Mouse (Mus musculus) liver, embryonic 14.5 days (tissue): ENCODE results near the gene Fam221b. TPM values are rescaled to one million over a fixed set of nuclear protein-coding genes. Genes with fewer than 3 reads are reported as not detected.

Experiments
- ATAC-seq: fragments of 200-750 bp; cut with Nextera tagmentation; 2 replicates; pipeline ENCODE4 v1.8.0; 2017; ENCODE audit warnings: moderate number of reproducible peaks, mild to moderate bottlenecking, moderate library complexity; ENCODE audit not compliant: insufficient read depth
- DNase-seq, 3 experiments: peaks; one replicate each; pipeline ENCODE4 v3.0.0-alpha.2; 2012 to 2013; ENCODE audit warnings: low read depth in 3 of 3, low spot score in 3 of 3
- H3K27ac ChIP-seq: fragments of 300-500 bp; sonication (generic); 2 replicates; pipeline ENCODE4 v1.5.1; 2014; ENCODE audit warnings: moderate library complexity, mild to moderate bottlenecking, control low read depth, inconsistent platforms
- H3K27me3 ChIP-seq: fragments of 300-500 bp; sonication (generic); 2 replicates; pipeline ENCODE4 v1.6.1; 2014; ENCODE audit warnings: mild to moderate bottlenecking, low read length, moderate library complexity; ENCODE audit not compliant: control insufficient read depth, insufficient read depth
- H3K36me3 ChIP-seq: fragments of 300-500 bp; sonication (generic); replicated peaks from 2 replicates; pipeline ENCODE4 v1.6.1; 2014; ENCODE audit warnings: low read depth; ENCODE audit not compliant: control insufficient read depth, insufficient read depth
- H3K4me1 ChIP-seq, 2 experiments: fragments of 200-500 bp in 1 of 2; fragments of 300-500 bp in 1 of 2; sonication (generic) in 1 of 2; replicated peaks; 2 replicates each; pipeline ENCODE4 v1.6.1; 2012 to 2014; ENCODE audit warnings: antibody characterized with exemption in 1 of 2, inconsistent platforms in 1 of 2, low read length in 1 of 2; ENCODE audit not compliant: control insufficient read depth in 2 of 2, insufficient read depth in 2 of 2
- H3K4me2 ChIP-seq: fragments of 300-500 bp; sonication (generic); 2 replicates; pipeline ENCODE4 v1.6.1; 2014; ENCODE audit warnings: low read depth, mild to moderate bottlenecking, control low read depth, moderate library complexity
- H3K4me3 ChIP-seq, 2 experiments: fragments of 200-500 bp in 1 of 2; fragments of 300-500 bp in 1 of 2; sonication (generic) in 1 of 2; 2 replicates each; pipeline ENCODE4 v1.5.1; 2012 to 2014; ENCODE audit warnings: low read depth in 2 of 2, low read length in 2 of 2, mild to moderate bottlenecking in 2 of 2, control low read depth in 1 of 2, inconsistent platforms in 1 of 2, moderate library complexity in 1 of 2; ENCODE audit not compliant: insufficient read depth in 1 of 2
- H3K9ac ChIP-seq: fragments of 300-500 bp; sonication (generic); replicated peaks from 2 replicates; pipeline ENCODE4 v1.6.1; 2014; ENCODE audit warnings: mild to moderate bottlenecking, control low read depth, moderate library complexity
- H3K9me3 ChIP-seq: fragments of 300-500 bp; sonication (generic); 2 replicates; pipeline ENCODE4 v1.6.1; 2016; ENCODE audit warnings: low read length, mixed read lengths; ENCODE audit not compliant: control insufficient read depth
- CTCF ChIP-seq: IDR thresholded peaks from 2 replicates; pipeline ENCODE4 v1.5.1; 2016; ENCODE audit warnings: antibody characterized with exemption, low read depth, control low read depth
- EP300 ChIP-seq: IDR thresholded peaks from 2 replicates; pipeline ENCODE4 v1.6.1; 2016; ENCODE audit warnings: antibody characterized with exemption, low read depth
- WGBS: fragments of 180-500 bp; shearing (Covaris S2); extraction: QIAGEN DNeasy Blood & Tissue Kit; methylation state at CpG from one replicate; pipeline ENCODE4 v1.1.7; 2014; ENCODE audit not compliant: insufficient replicate concordance; 5-methylcytosine and 5-hydroxymethylcytosine counted together
- microRNA-seq: library from miRNA; unstranded; fragments of <30 nt; microRNA quantifications from one replicate; pipeline ENCODE4, GENCODE M21; 2016
- polyA plus RNA-seq, 2 experiments: library from polyadenylated mRNA; depleted of rRNA in 1 of 2; stranded (reverse) in 1 of 2; unstranded in 1 of 2; fragments of >200 nt; fragmentation: Nextera tagmentation in 1 of 2; extraction: Ambion mirVana in 1 of 2; gene quantifications; 2 replicates each; pipeline versions ENCODE4 v1.2.1 to v1.2.3; 2012 to 2014

Fam221b gene
- polyA plus RNA-seq, 2 experiments: 0.02 to 1.7 TPM

- H3K4me1 ChIP-seq: no peaks in the 10 kb centered on the region
- 65% methylated on average over 4 of the region's 4 CpGs for WGBS
These were observed 48.7 kb downstream of the Fam221b start for GRCm38 (mm10) chr4:43620146-43620778.

GRCm38 (mm10) chr4:43613060-43613730 lies 55.8 kb downstream of the Fam221b start:
- peaks cover 5 to 14% of the 10 kb centered on the region in 2 experiments; a peak in 3 of 4 replicates for H3K4me1 ChIP-seq
- H3K4me2 ChIP-seq: peak overlapping the region; percentile 55
- H3K9me3 ChIP-seq: no peaks in the 10 kb centered on the region
- DNase-seq (no peak), ATAC-seq (peak; percentile 76; the same call in 1 of the 2 replicates)
- WGBS: 25% methylated on average over 3 of the region's 3 CpGs
- no peak overlapping the region for H3K4me3 ChIP-seq
- peak overlapping the region; percentile 65 for H3K27ac ChIP-seq
- H3K27me3 ChIP-seq: no peaks in the 10 kb centered on the region
- H3K36me3 ChIP-seq: no peaks in the 10 kb centered on the region
- TF ChIP-seq CTCF (no peak), EP300 (no peak)
- H3K9ac ChIP-seq: peak overlapping the region; percentile 51

More at GRCm38 (mm10) chr4:43620146-43620778, 48.7 kb downstream of the Fam221b start:
- Histone ChIP-seq H3K4me3 (no peak overlapping the region), H3K9ac (no peak overlapping the region), H3K4me2 (no peak overlapping the region), H3K27me3 (no peaks in the 10 kb centered on the region), H3K27ac (no peak overlapping the region), H3K9me3 (peaks cover 5% of the 10 kb centered on the region), H3K36me3 (no peaks in the 10 kb centered on the region)
- TF ChIP-seq CTCF: no peak
- TF ChIP-seq EP300: no peak
- ATAC-seq (no peak), DNase-seq (no peak)

DNA sequence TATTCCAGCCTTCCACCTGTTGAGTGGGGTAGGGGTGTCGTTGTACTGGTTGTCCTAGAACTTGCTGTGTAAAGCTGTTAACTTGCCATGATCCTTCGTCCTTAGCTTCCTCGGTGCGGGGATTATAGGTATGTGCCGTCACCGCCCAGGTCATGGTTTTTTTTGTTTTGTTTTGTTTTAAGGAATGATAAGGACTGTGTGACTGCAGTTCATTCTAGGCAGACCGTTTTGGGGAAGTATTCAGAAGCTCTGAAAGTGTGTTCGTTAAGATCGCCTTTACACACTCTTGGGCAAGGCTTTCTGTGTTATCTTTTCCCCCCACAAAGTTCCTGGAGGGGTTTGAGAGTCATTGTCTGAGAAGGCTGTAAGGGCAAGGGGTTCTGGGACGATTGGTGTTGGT lies 56.4 kb downstream of the Fam221b start:
- Histone ChIP-seq H3K4me2 (peak overlapping the region; percentile 55), H3K9me3 (no peaks in the 10 kb centered on the region), H3K36me3 (no peaks in the 10 kb centered on the region), H3K4me3 (peak overlapping the region; percentile 4 to 33; a peak in 2 of 4 replicates), H3K9ac (peak overlapping the region; percentile 10; the same call in 1 of the 2 replicates), H3K27ac (peak overlapping the region; percentile 65), H3K27me3 (no peaks in the 10 kb centered on the region), H3K4me1 (peaks cover 5 to 14% of the 10 kb centered on the region in 2 experiments; a peak in 3 of 4 replicates)
- ATAC-seq (peak; percentile 80; the same call in 1 of the 2 replicates), DNase-seq (peak in 1 of 3 experiments; percentile 36)
- 8% methylated on average over 10 of the region's 10 CpGs for WGBS
- 0 out of 2 replicates have a peak, but pooled peaks have one; percentile 22 for TF ChIP-seq EP300
- TF ChIP-seq CTCF: no peak

Small RNA genes within 50 kb of the gene (microRNA-seq; reads per million reads assigned to microRNA genes)
- not detected for gene Gm25262

Other genes starting within 250 kb of the Fam221b start
- not detected in 2 replicates for gene Fam166b, start 240.0 kb downstream of the Fam221b start, polyA plus RNA-seq (2012; rRNA removed)
- not detected in 2 replicates for gene Fam166b, start 240.0 kb downstream of the Fam221b start, polyA plus RNA-seq (2014; fragmentation: Nextera tagmentation; extraction: Ambion mirVana)
- gene Tesk1, start 227.2 kb downstream of the Fam221b start, polyA plus RNA-seq (2012; rRNA removed): 3.3 and 4.0 TPM in 2 replicates
- gene Tesk1, start 227.2 kb downstream of the Fam221b start, polyA plus RNA-seq (2014; fragmentation: Nextera tagmentation; extraction: Ambion mirVana): 0.65 and 1.2 TPM in 2 replicates
- gene Cd72, start 214.5 kb downstream of the Fam221b start, polyA plus RNA-seq (2012; rRNA removed): 0.11 and 0.31 TPM in 2 replicates
- gene Cd72, start 214.5 kb downstream of the Fam221b start, polyA plus RNA-seq (2014; fragmentation: Nextera tagmentation; extraction: Ambion mirVana): 0.74 and 0.95 TPM in 2 replicates
- 0.04 TPM in 1 of 2 replicates, not detected in the other for gene Sit1, start 185.4 kb downstream of the Fam221b start, polyA plus RNA-seq (2012; rRNA removed)
- not detected in 2 replicates for gene Sit1, start 185.4 kb downstream of the Fam221b start, polyA plus RNA-seq (2014; fragmentation: Nextera tagmentation; extraction: Ambion mirVana)
- gene Ccdc107, start 176.2 kb downstream of the Fam221b start, polyA plus RNA-seq (2012; rRNA removed): 11.8 and 27.6 TPM in 2 replicates
- gene Ccdc107, start 176.2 kb downstream of the Fam221b start, polyA plus RNA-seq (2014; fragmentation: Nextera tagmentation; extraction: Ambion mirVana): 32.1 and 36.7 TPM in 2 replicates
- gene Arhgef39, start 169.4 kb downstream of the Fam221b start, polyA plus RNA-seq (2012; rRNA removed): 37.5 and 42.5 TPM in 2 replicates
- 23.4 and 24.7 TPM in 2 replicates for gene Arhgef39, start 169.4 kb downstream of the Fam221b start, polyA plus RNA-seq (2014; fragmentation: Nextera tagmentation; extraction: Ambion mirVana)
- 0.75 and 0.84 TPM in 2 replicates for gene Car9, start 162.2 kb downstream of the Fam221b start, polyA plus RNA-seq (2012; rRNA removed)
- gene Car9, start 162.2 kb downstream of the Fam221b start, polyA plus RNA-seq (2014; fragmentation: Nextera tagmentation; extraction: Ambion mirVana): 0.32 and 0.59 TPM in 2 replicates
- gene Tpm2, start 145.4 kb downstream of the Fam221b start, polyA plus RNA-seq (2012; rRNA removed): 3.3 and 8.9 TPM in 2 replicates
- gene Tpm2, start 145.4 kb downstream of the Fam221b start, polyA plus RNA-seq (2014; fragmentation: Nextera tagmentation; extraction: Ambion mirVana): 12.6 and 16.1 TPM in 2 replicates
- gene Creb3, start 106.8 kb downstream of the Fam221b start, polyA plus RNA-seq (2012; rRNA removed): 9.6 and 10.9 TPM in 2 replicates
- 21.2 and 21.7 TPM in 2 replicates for gene Creb3, start 106.8 kb downstream of the Fam221b start, polyA plus RNA-seq (2014; fragmentation: Nextera tagmentation; extraction: Ambion mirVana)
- gene Tln1, start 106.5 kb downstream of the Fam221b start, polyA plus RNA-seq (2012; rRNA removed): 26.4 and 30.1 TPM in 2 replicates
- 39.3 and 39.7 TPM in 2 replicates for gene Tln1, start 106.5 kb downstream of the Fam221b start, polyA plus RNA-seq (2014; fragmentation: Nextera tagmentation; extraction: Ambion mirVana)
- 13.4 and 15.1 TPM in 2 replicates for gene Rgp1, start 90.4 kb downstream of the Fam221b start, polyA plus RNA-seq (2012; rRNA removed)
- gene Rgp1, start 90.4 kb downstream of the Fam221b start, polyA plus RNA-seq (2014; fragmentation: Nextera tagmentation; extraction: Ambion mirVana): 11.0 and 11.4 TPM in 2 replicates
- 12.5 and 12.7 TPM in 2 replicates for gene Gba2, start 90.3 kb downstream of the Fam221b start, polyA plus RNA-seq (2012; rRNA removed)
- gene Gba2, start 90.3 kb downstream of the Fam221b start, polyA plus RNA-seq (2014; fragmentation: Nextera tagmentation; extraction: Ambion mirVana): 10.5 and 11.9 TPM in 2 replicates
- gene Msmp, start 84.7 kb downstream of the Fam221b start, polyA plus RNA-seq (2012; rRNA removed): not detected in 2 replicates
- not detected in 2 replicates for gene Msmp, start 84.7 kb downstream of the Fam221b start, polyA plus RNA-seq (2014; fragmentation: Nextera tagmentation; extraction: Ambion mirVana)
- 1.7 and 1.8 TPM in 2 replicates for gene Npr2, start 37.2 kb downstream of the Fam221b start, polyA plus RNA-seq (2012; rRNA removed)
- 0.72 and 0.80 TPM in 2 replicates for gene Npr2, start 37.2 kb downstream of the Fam221b start, polyA plus RNA-seq (2014; fragmentation: Nextera tagmentation; extraction: Ambion mirVana)
- 0.16 and 0.31 TPM in 2 replicates for gene Spag8, start 15.6 kb downstream of the Fam221b start, polyA plus RNA-seq (2012; rRNA removed)
- 0.24 TPM in 1 of 2 replicates, not detected in the other for gene Spag8, start 15.6 kb downstream of the Fam221b start, polyA plus RNA-seq (2014; fragmentation: Nextera tagmentation; extraction: Ambion mirVana)
- 29.1 and 29.2 TPM in 2 replicates for gene Hint2, start 12.7 kb downstream of the Fam221b start, polyA plus RNA-seq (2012; rRNA removed)
- gene Hint2, start 12.7 kb downstream of the Fam221b start, polyA plus RNA-seq (2014; fragmentation: Nextera tagmentation; extraction: Ambion mirVana): 76.8 and 77.6 TPM in 2 replicates
- gene Tmem8b, start 174 bp downstream of the Fam221b start, polyA plus RNA-seq (2012; rRNA removed): 0.22 and 0.37 TPM in 2 replicates
- 0.05 and 0.11 TPM in 2 replicates for gene Tmem8b, start 174 bp downstream of the Fam221b start, polyA plus RNA-seq (2014; fragmentation: Nextera tagmentation; extraction: Ambion mirVana)
- not detected in 2 replicates for gene Olfr70, start 31.7 kb upstream of the Fam221b start, polyA plus RNA-seq (2012; rRNA removed)
- gene Olfr70, start 31.7 kb upstream of the Fam221b start, polyA plus RNA-seq (2014; fragmentation: Nextera tagmentation; extraction: Ambion mirVana): not detected in 2 replicates
- not detected in 2 replicates for gene Olfr71, start 41.1 kb upstream of the Fam221b start, polyA plus RNA-seq (2012; rRNA removed)
- gene Olfr71, start 41.1 kb upstream of the Fam221b start, polyA plus RNA-seq (2014; fragmentation: Nextera tagmentation; extraction: Ambion mirVana): not detected in 2 replicates
- gene Hrct1, start 58.0 kb upstream of the Fam221b start, polyA plus RNA-seq (2012; rRNA removed): 0.08 and 0.09 TPM in 2 replicates
- gene Hrct1, start 58.0 kb upstream of the Fam221b start, polyA plus RNA-seq (2014; fragmentation: Nextera tagmentation; extraction: Ambion mirVana): 0.06 and 0.21 TPM in 2 replicates
- 0.01 and 0.02 TPM in 2 replicates for gene Spaar, start 60.9 kb upstream of the Fam221b start, polyA plus RNA-seq (2012; rRNA removed)
- 0.03 TPM in 1 of 2 replicates, not detected in the other for gene Spaar, start 60.9 kb upstream of the Fam221b start, polyA plus RNA-seq (2014; fragmentation: Nextera tagmentation; extraction: Ambion mirVana)
- not detected in 2 replicates for gene Olfr159, start 101.9 kb upstream of the Fam221b start, polyA plus RNA-seq (2012; rRNA removed)
- not detected in 2 replicates for gene Olfr159, start 101.9 kb upstream of the Fam221b start, polyA plus RNA-seq (2014; fragmentation: Nextera tagmentation; extraction: Ambion mirVana)
- not detected in 2 replicates for gene Olfr156, start 154.8 kb upstream of the Fam221b start, polyA plus RNA-seq (2012; rRNA removed)
- not detected in 2 replicates for gene Olfr156, start 154.8 kb upstream of the Fam221b start, polyA plus RNA-seq (2014; fragmentation: Nextera tagmentation; extraction: Ambion mirVana)
- not detected in 2 replicates for gene Olfr157, start 171.1 kb upstream of the Fam221b start, polyA plus RNA-seq (2012; rRNA removed)
- not detected in 2 replicates for gene Olfr157, start 171.1 kb upstream of the Fam221b start, polyA plus RNA-seq (2014; fragmentation: Nextera tagmentation; extraction: Ambion mirVana)
- gene Olfr155, start 182.4 kb upstream of the Fam221b start, polyA plus RNA-seq (2012; rRNA removed): not detected in 2 replicates
- gene Olfr155, start 182.4 kb upstream of the Fam221b start, polyA plus RNA-seq (2014; fragmentation: Nextera tagmentation; extraction: Ambion mirVana): not detected in 2 replicates
- gene Reck, start 206.4 kb upstream of the Fam221b start, polyA plus RNA-seq (2012; rRNA removed): 1.2 and 1.7 TPM in 2 replicates
- gene Reck, start 206.4 kb upstream of the Fam221b start, polyA plus RNA-seq (2014; fragmentation: Nextera tagmentation; extraction: Ambion mirVana): 1.6 and 2.0 TPM in 2 replicates